Mouse (Mus musculus) midbrain, embryonic 13.5 days (tissue): ENCODE measurements at regions not wholly inside any gene's neighbourhood (a gene's known extent, or its start where the extent isn't known, plus 50 kb on each side); places are given as distances from the start of the nearest gene placed in this dataset.

Experiments
- ATAC-seq: fragments of 200-750 bp; cut with Nextera tagmentation; 2 replicates; pipeline ENCODE4 v1.8.0; 2017; ENCODE audit warnings: mild to moderate bottlenecking, moderate TSS enrichment, moderate library complexity
- H3K27ac ChIP-seq: fragments of 300-500 bp; sonication (generic); 2 replicates; pipeline ENCODE4 v1.5.1; 2015; ENCODE audit warnings: inconsistent platforms, mild to moderate bottlenecking, moderate library complexity
- H3K27me3 ChIP-seq: fragments of 300-500 bp; sonication (generic); 2 replicates; pipeline ENCODE4 v1.6.1; 2015; ENCODE audit warnings: mild to moderate bottlenecking, inconsistent platforms
- H3K36me3 ChIP-seq: fragments of 300-500 bp; sonication (generic); 2 replicates; pipeline ENCODE4 v1.6.1; 2015; ENCODE audit warnings: mild to moderate bottlenecking, inconsistent platforms
- H3K4me1 ChIP-seq: fragments of 300-500 bp; sonication (generic); replicated peaks from 2 replicates; pipeline ENCODE4 v1.6.1; 2015; ENCODE audit warnings: inconsistent platforms
- H3K4me2 ChIP-seq: fragments of 300-500 bp; sonication (generic); replicated peaks from 2 replicates; pipeline ENCODE4 v1.6.1; 2015; ENCODE audit warnings: moderate library complexity, mild to moderate bottlenecking, inconsistent platforms
- H3K4me3 ChIP-seq: fragments of 300-500 bp; sonication (generic); replicated peaks from 2 replicates; pipeline ENCODE4 v1.5.1; 2015; ENCODE audit warnings: mild to moderate bottlenecking, inconsistent platforms
- H3K9ac ChIP-seq: fragments of 300-500 bp; sonication (generic); replicated peaks from 2 replicates; pipeline ENCODE4 v1.6.1; 2015; ENCODE audit warnings: mild to moderate bottlenecking, inconsistent platforms
- H3K9me3 ChIP-seq: fragments of 300-500 bp; sonication (generic); 2 replicates; pipeline ENCODE4 v1.6.1; 2016; ENCODE audit warnings: mild to moderate bottlenecking, inconsistent platforms
- WGBS: fragments of 180-500 bp; shearing (Covaris S2); methylation state at CpG from one replicate; pipeline ENCODE4 v1.1.7; 2015; 5-methylcytosine and 5-hydroxymethylcytosine counted together

DNA sequence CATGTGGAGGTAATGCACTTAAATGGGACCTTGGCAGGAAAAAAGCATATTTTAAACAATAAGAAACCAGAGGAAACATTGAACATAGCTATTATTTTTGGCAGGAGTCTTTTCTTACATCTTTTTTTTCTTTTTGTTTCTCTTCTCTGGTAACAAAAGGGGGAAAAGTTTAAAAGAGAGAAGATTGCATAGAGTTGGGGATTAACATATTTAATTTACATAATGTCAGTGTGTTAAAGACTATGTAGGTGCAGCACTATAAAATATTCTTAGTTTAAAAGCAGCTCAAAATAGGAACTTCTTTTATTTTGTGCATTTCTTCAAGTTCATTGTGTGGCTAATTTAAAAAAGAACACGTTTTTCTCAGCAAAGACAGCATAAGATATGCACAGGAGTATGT lies 1087.5 kb downstream of the Cdh11 start:
- H3K27ac ChIP-seq: no peak overlapping the region
- H3K4me3 ChIP-seq: no peak overlapping the region
- WGBS: 49% methylated on average over 1 of the region's 1 CpGs
- H3K9me3 ChIP-seq: no peaks in the 10 kb centered on the region
- H3K27me3 ChIP-seq: no peaks in the 10 kb centered on the region
- H3K4me2 ChIP-seq: no peak overlapping the region
- no peak for ATAC-seq
- no peak overlapping the region for H3K9ac ChIP-seq
- H3K36me3 ChIP-seq: no peaks in the 10 kb centered on the region
- H3K4me1 ChIP-seq: no peaks in the 10 kb centered on the region

DNA sequence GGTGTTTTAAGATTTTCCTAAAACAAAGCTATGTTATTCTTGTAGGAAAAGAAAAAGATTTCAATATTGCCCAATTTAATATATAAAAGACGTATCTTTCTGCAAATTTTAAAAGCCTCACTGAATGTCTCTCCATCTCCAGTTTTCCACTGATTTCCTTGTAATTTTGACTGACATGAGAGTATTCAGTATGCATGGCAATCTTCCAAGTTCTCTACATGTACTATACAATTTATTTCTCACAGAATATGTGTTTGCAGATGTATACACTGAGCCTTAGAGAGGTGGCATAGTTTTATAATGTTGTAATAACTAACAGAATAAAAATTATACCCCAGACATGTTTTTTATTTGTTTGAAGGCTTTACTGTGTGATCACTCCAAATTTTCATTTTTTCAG lies 1094.5 kb downstream of the Cdh11 start:
- Histone ChIP-seq H3K9ac (no peak overlapping the region), H3K9me3 (no peaks in the 10 kb centered on the region), H3K4me1 (no peaks in the 10 kb centered on the region), H3K4me2 (no peak overlapping the region), H3K36me3 (no peaks in the 10 kb centered on the region), H3K4me3 (no peak overlapping the region), H3K27ac (no peak overlapping the region), H3K27me3 (no peaks in the 10 kb centered on the region)
- WGBS: 82% methylated on average over 1 of the region's 1 CpGs
- ATAC-seq: no peak

DNA sequence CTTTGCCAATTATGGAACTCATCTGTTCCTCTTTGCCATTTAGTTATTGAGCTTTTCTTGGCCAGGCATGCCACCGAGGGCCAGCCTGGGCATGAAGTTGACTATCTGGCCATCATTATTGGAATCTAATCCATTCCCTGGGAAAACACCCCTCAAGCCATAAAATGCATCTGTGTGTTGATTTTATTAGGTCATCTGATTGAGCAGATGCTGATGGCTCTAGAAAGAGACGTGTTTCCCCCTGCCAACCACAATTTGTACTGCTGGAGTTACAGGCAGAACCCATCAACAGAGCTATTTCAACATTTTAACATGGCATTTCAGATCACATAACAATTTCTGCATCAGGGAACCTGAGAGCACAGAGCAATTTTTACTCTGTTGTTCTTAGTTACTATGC lies 1116.5 kb downstream of the Cdh11 start:
- Histone ChIP-seq H3K27me3 (no peaks in the 10 kb centered on the region), H3K4me3 (no peak overlapping the region), H3K4me1 (no peaks in the 10 kb centered on the region), H3K9ac (no peak overlapping the region), H3K27ac (no peak overlapping the region), H3K9me3 (no peaks in the 10 kb centered on the region), H3K4me2 (no peak overlapping the region), H3K36me3 (no peaks in the 10 kb centered on the region)
- 89% methylated on average over 2 of the region's 2 CpGs for WGBS
- no peak for ATAC-seq

DNA sequence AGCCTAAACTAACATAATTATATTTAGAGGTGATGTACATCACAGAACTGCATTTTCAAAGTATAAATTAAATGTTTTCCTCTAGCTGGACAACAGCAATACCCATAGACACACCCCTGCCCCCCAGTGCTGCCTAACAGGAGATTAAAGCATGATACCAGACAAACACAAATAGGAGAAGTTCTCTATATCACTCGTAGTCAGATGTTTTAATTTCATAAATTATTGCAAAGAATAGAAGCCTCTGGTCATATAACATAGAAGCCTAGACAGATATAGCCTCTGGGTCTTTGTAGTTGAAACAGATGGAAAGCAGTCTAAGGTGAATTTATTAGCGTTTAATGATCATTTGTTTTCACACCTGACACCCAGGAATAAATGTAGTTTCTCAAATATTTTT lies 1122.6 kb downstream of the Cdh11 start:
- WGBS: 75% methylated on average over 2 of the region's 2 CpGs
- no peak overlapping the region for H3K4me2 ChIP-seq

DNA sequence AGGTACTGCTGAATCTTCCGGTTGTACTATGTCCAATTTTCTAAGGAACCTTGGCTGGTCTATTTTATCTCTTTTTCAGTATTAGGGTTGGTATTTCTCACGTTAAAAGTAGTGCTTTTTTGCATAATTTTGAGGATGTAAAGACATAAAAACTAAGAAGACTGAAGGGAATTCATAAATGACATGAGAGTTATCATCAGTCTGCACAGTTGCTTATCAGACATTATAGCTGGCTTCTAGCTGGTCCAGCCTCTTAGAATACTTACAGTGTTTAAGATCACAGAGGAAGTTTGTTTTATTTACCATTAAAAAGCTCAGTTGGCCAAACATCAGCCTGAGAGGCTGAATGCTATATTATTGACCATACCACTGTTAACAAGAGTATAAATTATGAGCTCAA lies 1130.2 kb downstream of the Cdh11 start:
- ATAC-seq: no peak
- WGBS: 62% methylated on average over 2 of the region's 2 CpGs
- no peak overlapping the region for H3K9ac ChIP-seq

More for the DNA sequence above, 1122.6 kb downstream of the Cdh11 start:
- Histone ChIP-seq H3K27me3 (no peaks in the 10 kb centered on the region), H3K27ac (no peak overlapping the region), H3K9ac (no peak overlapping the region), H3K9me3 (no peaks in the 10 kb centered on the region), H3K36me3 (no peaks in the 10 kb centered on the region), H3K4me1 (no peaks in the 10 kb centered on the region), H3K4me3 (no peak overlapping the region)
- no peak for ATAC-seq

DNA sequence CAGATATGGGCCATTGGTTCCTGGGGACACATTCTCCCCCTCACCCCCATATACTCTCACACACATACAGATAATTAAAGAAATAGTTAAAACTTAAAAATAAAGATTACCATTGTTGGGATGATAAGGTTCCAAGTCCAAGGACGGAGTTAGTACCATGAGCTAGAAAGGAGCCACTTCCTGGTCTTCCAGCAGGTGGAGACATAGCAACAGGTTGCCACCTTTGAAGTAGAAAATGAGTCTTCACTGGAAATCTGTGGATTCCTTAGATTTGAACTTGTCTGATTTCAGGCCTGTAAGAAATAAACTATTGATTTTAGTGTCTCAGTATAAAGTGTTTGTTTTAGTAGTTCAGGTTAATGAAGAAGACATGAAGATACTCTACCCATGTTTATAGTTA lies 1156.6 kb downstream of the Cdh11 start:
- H3K4me2 ChIP-seq: no peak overlapping the region
- no peak overlapping the region for H3K9ac ChIP-seq
- 36% methylated on average over 1 of the region's 1 CpGs for WGBS
- no peak overlapping the region for H3K27ac ChIP-seq
- H3K4me3 ChIP-seq: no peak overlapping the region
- H3K36me3 ChIP-seq: no peaks in the 10 kb centered on the region
- ATAC-seq: no peak
- no peaks in the 10 kb centered on the region for H3K9me3 ChIP-seq
- no peaks in the 10 kb centered on the region for H3K4me1 ChIP-seq
- no peaks in the 10 kb centered on the region for H3K27me3 ChIP-seq

More for the DNA sequence above, 1130.2 kb downstream of the Cdh11 start:
- Histone ChIP-seq H3K27me3 (no peaks in the 10 kb centered on the region), H3K4me1 (no peaks in the 10 kb centered on the region), H3K4me3 (no peak overlapping the region), H3K27ac (no peak overlapping the region), H3K4me2 (no peak overlapping the region), H3K36me3 (no peaks in the 10 kb centered on the region), H3K9me3 (no peaks in the 10 kb centered on the region)

DNA sequence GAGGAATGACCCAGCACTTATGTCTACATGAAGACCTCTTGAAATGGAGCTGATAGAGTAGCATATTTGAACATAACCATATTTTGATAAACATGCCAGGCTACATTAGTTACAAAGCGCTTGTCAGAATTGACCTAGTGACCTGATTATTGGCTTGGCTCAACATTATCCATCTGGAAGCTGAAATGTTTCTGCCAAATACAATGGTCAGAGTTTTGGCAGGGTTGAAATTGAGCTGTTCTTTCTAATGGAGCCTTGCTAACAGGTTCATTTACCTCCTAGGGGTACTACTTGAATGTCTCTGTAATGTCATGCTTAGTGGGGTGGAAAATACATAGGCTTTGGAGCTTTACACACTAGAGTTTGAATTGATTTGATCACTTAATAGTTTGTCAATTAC lies 1163.5 kb downstream of the Cdh11 start:
- H3K27me3 ChIP-seq: no peaks in the 10 kb centered on the region
- no peak for ATAC-seq
- no peaks in the 10 kb centered on the region for H3K9me3 ChIP-seq
- H3K36me3 ChIP-seq: no peaks in the 10 kb centered on the region
- H3K4me3 ChIP-seq: no peak overlapping the region
- no peak overlapping the region for H3K27ac ChIP-seq
- 76% methylated on average over 1 of the region's 1 CpGs for WGBS
- H3K4me1 ChIP-seq: no peaks in the 10 kb centered on the region
- H3K9ac ChIP-seq: no peak overlapping the region
- H3K4me2 ChIP-seq: no peak overlapping the region

DNA sequence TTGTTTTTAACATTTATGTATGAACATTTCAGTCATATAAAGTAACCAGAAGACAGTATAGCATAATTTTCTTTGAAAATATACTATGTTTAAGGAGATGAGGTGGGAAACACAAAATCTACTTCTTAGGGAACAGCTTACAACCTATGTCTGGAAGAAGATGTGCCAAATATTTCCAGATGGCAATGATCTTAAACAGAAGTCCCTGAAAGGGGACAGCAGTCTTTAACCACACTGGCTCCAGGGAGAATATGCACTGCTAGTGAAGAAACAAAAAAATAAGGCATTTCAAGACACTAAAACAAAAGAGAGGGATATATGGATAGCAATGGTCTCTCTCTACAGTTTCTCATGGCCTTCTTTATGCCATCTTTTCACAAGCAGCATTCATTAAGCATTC lies 1194.3 kb downstream of the Cdh11 start:
- Histone ChIP-seq H3K4me3 (no peak overlapping the region), H3K36me3 (no peaks in the 10 kb centered on the region), H3K4me1 (0 out of 2 replicates have a peak, but pooled peaks cover 3% of the 10 kb centered on the region), H3K27me3 (no peaks in the 10 kb centered on the region), H3K4me2 (no peak overlapping the region), H3K27ac (no peak overlapping the region), H3K9me3 (no peaks in the 10 kb centered on the region), H3K9ac (no peak overlapping the region)
- ATAC-seq: no peak

DNA sequence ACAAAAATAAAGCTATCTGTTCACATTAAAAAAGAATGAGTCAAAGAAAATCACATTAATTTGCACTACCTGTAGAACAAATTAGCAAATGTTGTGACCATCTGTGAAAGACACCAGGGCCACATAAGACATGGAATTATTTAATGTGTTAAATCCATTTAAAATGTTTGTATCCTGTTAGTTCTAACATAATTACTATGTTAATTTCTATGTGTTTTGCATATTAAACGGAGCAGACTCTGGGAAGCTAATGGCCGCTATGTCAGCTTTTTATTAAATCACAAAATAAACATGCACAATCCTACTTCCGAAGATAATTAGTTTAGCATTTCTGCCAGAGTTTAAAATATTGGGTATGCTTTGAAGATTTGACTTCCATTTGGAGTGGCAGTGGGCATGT lies 1194.8 kb downstream of the Cdh11 start:
- no peaks in the 10 kb centered on the region for H3K36me3 ChIP-seq
- no peaks in the 10 kb centered on the region for H3K9me3 ChIP-seq
- H3K4me1 ChIP-seq: 0 out of 2 replicates have a peak, but pooled peaks cover 3% of the 10 kb centered on the region
- H3K27me3 ChIP-seq: no peaks in the 10 kb centered on the region
- H3K4me2 ChIP-seq: no peak overlapping the region
- WGBS: 67% methylated on average over 3 of the region's 3 CpGs
- H3K9ac ChIP-seq: no peak overlapping the region
- ATAC-seq: no peak
- H3K4me3 ChIP-seq: no peak overlapping the region
- no peak overlapping the region for H3K27ac ChIP-seq

DNA sequence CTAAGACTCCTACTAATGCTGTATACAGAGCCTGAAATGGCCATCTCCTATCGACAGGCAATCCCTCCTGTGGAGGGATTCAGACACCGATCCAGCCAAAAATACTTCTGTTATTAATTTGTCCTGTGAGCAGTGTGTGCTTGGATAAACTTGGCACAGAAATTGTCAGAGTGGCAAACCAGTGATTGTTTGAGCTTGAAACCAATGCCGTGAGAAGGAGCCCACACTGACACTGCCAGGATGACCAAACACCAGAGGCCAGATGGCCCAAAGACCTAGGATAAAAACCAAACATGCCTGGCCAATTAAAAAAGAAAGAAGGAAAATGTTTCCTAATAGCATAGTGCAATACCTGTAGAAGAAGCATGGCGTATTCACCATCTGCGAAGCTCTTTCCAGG lies 1221.0 kb downstream of the Cdh11 start:
- ATAC-seq: no peak

DNA sequence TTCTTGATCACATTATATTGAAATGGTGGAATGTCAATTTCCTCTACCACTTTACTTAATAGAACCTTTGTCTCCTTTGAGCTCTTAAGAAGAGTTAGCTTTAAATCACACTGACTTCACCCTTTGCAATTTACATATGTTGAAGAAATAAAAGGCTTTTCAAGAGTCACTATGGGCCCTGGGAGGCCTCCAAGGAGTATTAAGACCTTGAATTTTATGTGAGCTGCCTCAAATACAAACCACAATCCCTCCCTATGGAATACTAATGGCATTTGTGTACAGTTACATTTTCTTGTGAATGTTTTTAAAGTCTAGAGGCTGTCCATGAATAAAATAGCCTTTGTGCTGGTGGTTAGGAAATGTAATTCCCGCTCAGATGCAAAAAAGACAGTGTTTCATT lies 1262.7 kb downstream of the Cdh11 start:
- Histone ChIP-seq H3K9ac (no peak overlapping the region), H3K4me1 (peaks cover 6% of the 10 kb centered on the region), H3K36me3 (no peaks in the 10 kb centered on the region), H3K4me2 (no peak overlapping the region), H3K27me3 (no peaks in the 10 kb centered on the region), H3K9me3 (no peaks in the 10 kb centered on the region), H3K27ac (no peak overlapping the region), H3K4me3 (no peak overlapping the region)
- no peak for ATAC-seq
- WGBS: 42% methylated on average over 1 of the region's 1 CpGs

More for the DNA sequence above, 1221.0 kb downstream of the Cdh11 start:
- Histone ChIP-seq H3K9me3 (no peaks in the 10 kb centered on the region), H3K4me1 (no peaks in the 10 kb centered on the region), H3K4me2 (no peak overlapping the region), H3K9ac (no peak overlapping the region), H3K27me3 (no peaks in the 10 kb centered on the region), H3K36me3 (no peaks in the 10 kb centered on the region), H3K27ac (no peak overlapping the region), H3K4me3 (no peak overlapping the region)
- 96% methylated on average over 5 of the region's 5 CpGs for WGBS

DNA sequence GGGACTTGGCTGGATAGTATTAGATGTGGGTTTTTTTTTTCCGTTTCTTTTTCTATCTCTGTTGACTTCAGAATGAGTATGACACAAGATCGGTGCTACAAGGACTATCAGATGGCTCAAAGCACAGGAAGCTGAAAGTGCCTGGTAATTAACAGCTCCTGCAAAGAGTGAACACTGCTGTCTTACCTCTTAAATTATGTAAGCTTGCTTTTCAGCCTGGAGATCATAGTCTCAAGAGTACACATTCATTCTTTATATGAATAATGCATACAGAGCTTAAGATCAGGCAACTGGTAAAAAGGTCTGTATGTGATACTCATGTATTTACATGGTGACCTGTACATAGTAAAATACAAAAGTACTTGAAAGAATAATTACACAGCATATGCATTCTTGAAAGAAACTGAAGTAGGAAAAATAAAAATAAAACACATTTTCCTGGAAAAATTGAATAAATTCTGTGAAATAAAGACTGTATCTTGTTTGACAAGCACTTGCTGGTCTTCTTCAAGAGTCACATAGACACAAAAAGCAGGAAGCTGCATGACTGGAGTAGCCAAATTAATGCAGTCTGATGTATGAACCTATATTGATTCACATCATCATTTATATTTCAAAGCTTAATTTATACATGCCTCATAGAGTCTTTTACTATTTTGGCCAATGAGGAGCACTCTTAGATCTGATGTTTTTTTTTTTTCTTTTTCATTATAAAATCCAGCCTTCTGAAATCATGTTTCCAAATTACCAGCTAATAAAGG lies 1306.7 kb downstream of the Cdh11 start:
- no peak overlapping the region for H3K4me3 ChIP-seq
- H3K9ac ChIP-seq: no peak overlapping the region
- WGBS: 44% methylated on average over 2 of the region's 2 CpGs
- H3K27ac ChIP-seq: no peak overlapping the region
- ATAC-seq: peak; percentile 77
- no peaks in the 10 kb centered on the region for H3K27me3 ChIP-seq
- no peaks in the 10 kb centered on the region for H3K9me3 ChIP-seq
- no peaks in the 10 kb centered on the region for H3K36me3 ChIP-seq
- H3K4me2 ChIP-seq: no peak overlapping the region
- H3K4me1 ChIP-seq: 0 out of 2 replicates have a peak, but pooled peaks cover 6% of the 10 kb centered on the region

DNA sequence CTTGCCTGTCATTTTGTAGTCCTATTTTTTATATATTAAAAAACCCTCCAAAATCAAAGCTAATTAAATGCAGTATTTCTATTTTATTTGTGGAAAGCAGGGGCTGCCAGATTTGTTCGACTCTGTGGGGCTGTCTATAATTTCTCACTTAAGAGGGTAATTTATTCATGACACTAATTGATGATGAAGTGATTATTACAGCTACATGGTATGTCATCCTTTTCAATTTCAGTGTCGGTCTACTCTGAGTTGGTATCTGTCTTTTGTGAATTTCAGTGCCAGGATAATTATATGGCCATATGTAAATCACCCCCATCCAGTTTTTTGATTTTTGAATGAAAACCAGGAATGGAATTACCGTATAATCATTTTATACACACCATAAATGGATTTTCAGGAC lies 1319.1 kb downstream of the Cdh11 start:
- WGBS: 68% methylated on average over 3 of the region's 3 CpGs
- ATAC-seq: 0 out of 2 replicates have a peak, but pooled peaks have one; percentile 37

More for the DNA sequence above, 1319.1 kb downstream of the Cdh11 start:
- Histone ChIP-seq H3K9ac (no peak overlapping the region), H3K27me3 (no peaks in the 10 kb centered on the region), H3K9me3 (no peaks in the 10 kb centered on the region), H3K36me3 (no peaks in the 10 kb centered on the region), H3K4me3 (no peak overlapping the region), H3K27ac (no peak overlapping the region), H3K4me2 (no peak overlapping the region), H3K4me1 (no peaks in the 10 kb centered on the region)
